Mouse (Mus musculus) forebrain, embryonic 15.5 days (tissue): ENCODE results near the gene Amigo3. TPM values are rescaled to one million over a fixed set of nuclear protein-coding genes. Genes with fewer than 3 reads are reported as not detected.
"Not testable (repeated sequence)": the region's sequence is repeated elsewhere in the genome, so short reads cannot be mapped to it uniquely, and the experiment has no call there.

ENCODE experiments used
- ATAC-seq: fragments of 200-750 bp; cut with Nextera tagmentation; replicated peaks from 2 replicates; pipeline ENCODE4 v1.8.0; 2017; ENCODE audit warnings: mild to moderate bottlenecking, moderate TSS enrichment, moderate library complexity
- H3K27ac ChIP-seq: fragments of 300-500 bp; sonication (generic); replicated peaks from 2 replicates; pipeline ENCODE4 v1.5.1; 2015; ENCODE audit warnings: mild to moderate bottlenecking, inconsistent platforms
- H3K27me3 ChIP-seq: fragments of 300-500 bp; sonication (generic); 2 replicates; pipeline ENCODE4 v1.6.1; 2015; ENCODE audit warnings: inconsistent platforms
- H3K36me3 ChIP-seq: fragments of 300-500 bp; sonication (generic); 2 replicates; pipeline ENCODE4 v1.6.1; 2015; ENCODE audit warnings: mild to moderate bottlenecking, inconsistent platforms
- H3K4me1 ChIP-seq: fragments of 300-500 bp; sonication (generic); 2 replicates; pipeline ENCODE4 v1.6.1; 2015; ENCODE audit warnings: inconsistent platforms
- H3K4me2 ChIP-seq: fragments of 300-500 bp; sonication (generic); replicated peaks from 2 replicates; pipeline ENCODE4 v1.6.1; 2015; ENCODE audit warnings: mild to moderate bottlenecking, inconsistent platforms
- H3K4me3 ChIP-seq: fragments of 300-500 bp; sonication (generic); 2 replicates; pipeline ENCODE4 v1.5.1; 2015; ENCODE audit warnings: mild to moderate bottlenecking, inconsistent platforms
- H3K9ac ChIP-seq: fragments of 300-500 bp; sonication (generic); replicated peaks from 2 replicates; pipeline ENCODE4 v1.6.1; 2015; ENCODE audit warnings: mild to moderate bottlenecking, inconsistent platforms
- H3K9me3 ChIP-seq: fragments of 300-500 bp; sonication (generic); 2 replicates; pipeline ENCODE4 v1.6.1; 2016; ENCODE audit warnings: inconsistent platforms
- WGBS: fragments of 180-500 bp; shearing (Covaris S2); methylation state at CpG from one replicate; pipeline ENCODE4 v1.1.7; 2015; ENCODE audit warnings: mixed read lengths; 5-methylcytosine and 5-hydroxymethylcytosine counted together
- polyA plus RNA-seq: library from polyadenylated mRNA; unstranded; fragments of >200 nt; fragmentation: Nextera tagmentation; extraction: Ambion mirVana; gene quantifications from 2 replicates; pipeline ENCODE4 v1.2.1, GENCODE M21; 2015

Amigo3 gene
- polyA plus RNA-seq, result 3.2 and 3.4 TPM in 2 replicates

GRCm38 (mm10) chr9:108052885-108053664 is at the start of gene Amigo3:
TSS of gene Amigo3 (plus strand) at chr9:108053159.
- H3K4me3 ChIP-seq, result no peak within 1 kb of the TSS

GRCm38 (mm10) chr9:108003531-108003890 is 49.4 kb upstream of the Amigo3 start:
- peaks cover 29% of the 10 kb centered on the region for H3K4me1 ChIP-seq
- no peaks in the 10 kb centered on the region for H3K36me3 ChIP-seq
- H3K9me3 ChIP-seq, result no peaks in the 10 kb centered on the region
- peak overlapping the region; percentile 93 for H3K27ac ChIP-seq
- peak overlapping the region; percentile 93 for H3K9ac ChIP-seq
- H3K4me3 ChIP-seq, result peak overlapping the region; percentile 66
- no peak for ATAC-seq
- peak overlapping the region; percentile 59 for H3K4me2 ChIP-seq
- WGBS, result 14% methylated on average over 8 of the region's 8 CpGs
- H3K27me3 ChIP-seq, result no peaks in the 10 kb centered on the region

More at GRCm38 (mm10) chr9:108052885-108053664, at the start of gene Amigo3:
- H3K36me3 ChIP-seq, result peaks cover 32% of the 10 kb centered on the region
- H3K27ac ChIP-seq, result no peak within 1 kb of the TSS
- ATAC-seq, result 0 out of 2 replicates have a peak, but pooled peaks have one; percentile 17
- no peaks in the 10 kb centered on the region for H3K27me3 ChIP-seq
- H3K4me1 ChIP-seq, result peaks cover 26% of the 10 kb centered on the region
- H3K9ac ChIP-seq, result no peak within 1 kb of the TSS
- WGBS, result 58% methylated on average over 20 of the region's 20 CpGs
- peak within 1 kb of the TSS; percentile 21; the same call in 1 of the 2 replicates for H3K4me2 ChIP-seq
- H3K9me3 ChIP-seq, result no peaks in the 10 kb centered on the region

- Histone ChIP-seq H3K27ac (no peak overlapping the region), H3K36me3 (no peaks in the 10 kb centered on the region), H3K9me3 (no peaks in the 10 kb centered on the region), H3K4me1 (peaks cover 22% of the 10 kb centered on the region), H3K4me2 (no peak overlapping the region), H3K9ac (no peak overlapping the region), H3K27me3 (no peaks in the 10 kb centered on the region), H3K4me3 (no peak overlapping the region)
- 91% methylated on average over 5 of the region's 5 CpGs for WGBS
- no peak for ATAC-seq
Observed at GRCm38 (mm10) chr9:108008041-108008440, 44.9 kb upstream of the Amigo3 start.

GRCm38 (mm10) chr9:108010385-108010784 is 42.6 kb upstream of the Amigo3 start:
- Histone ChIP-seq H3K4me2 (no peak overlapping the region), H3K36me3 (no peaks in the 10 kb centered on the region; the same call in 1 of the 2 replicates), H3K27me3 (no peaks in the 10 kb centered on the region), H3K9ac (no peak overlapping the region), H3K27ac (no peak overlapping the region), H3K4me1 (peaks cover 2% of the 10 kb centered on the region; the same call in 1 of the 2 replicates), H3K4me3 (no peak overlapping the region), H3K9me3 (no peaks in the 10 kb centered on the region)
- ATAC-seq, result no peak

- not testable (repeated sequence) for H3K27me3 ChIP-seq, H3K4me2 ChIP-seq, H3K27ac ChIP-seq, H3K9ac ChIP-seq, H3K4me1 ChIP-seq, H3K36me3 ChIP-seq, H3K9me3 ChIP-seq, ATAC-seq, H3K4me3 ChIP-seq
- WGBS, result 94% methylated on average over 2 of the region's 2 CpGs
Observed at GRCm38 (mm10) chr9:108013577-108013976, 39.4 kb upstream of the Amigo3 start.

GRCm38 (mm10) chr9:108017127-108017526 is 35.8 kb upstream of the Amigo3 start:
- H3K9ac ChIP-seq, result no peak overlapping the region
- H3K27ac ChIP-seq, result no peak overlapping the region
- no peak overlapping the region for H3K4me2 ChIP-seq
- H3K27me3 ChIP-seq, result no peaks in the 10 kb centered on the region
- 82% methylated on average over 3 of the region's 3 CpGs for WGBS
- H3K4me1 ChIP-seq, result 0 out of 2 replicates have a peak, but pooled peaks cover 3% of the 10 kb centered on the region
- H3K36me3 ChIP-seq, result no peaks in the 10 kb centered on the region; the same call in 1 of the 2 replicates
- no peak overlapping the region for H3K4me3 ChIP-seq
- H3K9me3 ChIP-seq, result no peaks in the 10 kb centered on the region
- no peak for ATAC-seq

- H3K4me3 ChIP-seq, result no peak overlapping the region
- H3K9me3 ChIP-seq, result no peaks in the 10 kb centered on the region
- no peak overlapping the region for H3K9ac ChIP-seq
- H3K27me3 ChIP-seq, result no peaks in the 10 kb centered on the region
- peaks cover 17% of the 10 kb centered on the region for H3K36me3 ChIP-seq
- no peak for ATAC-seq
- 92% methylated on average over 1 of the region's 1 CpGs for WGBS
- H3K4me1 ChIP-seq, result 0 out of 2 replicates have a peak, but pooled peaks cover 3% of the 10 kb centered on the region
- no peak overlapping the region for H3K27ac ChIP-seq
- no peak overlapping the region for H3K4me2 ChIP-seq
Observed at GRCm38 (mm10) chr9:108020741-108021140, 32.2 kb upstream of the Amigo3 start.

- WGBS, result 89% methylated on average over 3 of the region's 3 CpGs
- H3K36me3 ChIP-seq, result peaks cover 38% of the 10 kb centered on the region
Observed at GRCm38 (mm10) chr9:108023216-108023615, 29.7 kb upstream of the Amigo3 start.

GRCm38 (mm10) chr9:108026584-108026983 is 26.4 kb upstream of the Amigo3 start:
- Histone ChIP-seq H3K36me3 (peaks cover 50% of the 10 kb centered on the region), H3K9me3 (no peaks in the 10 kb centered on the region), H3K4me1 (no peaks in the 10 kb centered on the region), H3K27me3 (no peaks in the 10 kb centered on the region), H3K4me3 (no peak overlapping the region), H3K9ac (no peak overlapping the region), H3K27ac (no peak overlapping the region), H3K4me2 (no peak overlapping the region)
- no peak for ATAC-seq
- 93% methylated on average over 3 of the region's 3 CpGs for WGBS

More at GRCm38 (mm10) chr9:108023216-108023615, 29.7 kb upstream of the Amigo3 start:
- Histone ChIP-seq H3K4me2 (no peak overlapping the region), H3K9ac (no peak overlapping the region), H3K27me3 (no peaks in the 10 kb centered on the region), H3K9me3 (no peaks in the 10 kb centered on the region), H3K4me1 (0 out of 2 replicates have a peak, but pooled peaks cover 3% of the 10 kb centered on the region), H3K4me3 (no peak overlapping the region), H3K27ac (no peak overlapping the region)
- ATAC-seq, result no peak

- H3K36me3 ChIP-seq, result peaks cover 58% of the 10 kb centered on the region
Observed at GRCm38 (mm10) chr9:108027867-108028266, 25.1 kb upstream of the Amigo3 start.

GRCm38 (mm10) chr9:108032126-108032525 is 20.8 kb upstream of the Amigo3 start:
- H3K9me3 ChIP-seq, result no peaks in the 10 kb centered on the region
- peaks cover 53% of the 10 kb centered on the region for H3K36me3 ChIP-seq
- 90% methylated on average over 5 of the region's 5 CpGs for WGBS

More at GRCm38 (mm10) chr9:108027867-108028266, 25.1 kb upstream of the Amigo3 start:
- WGBS, result 97% methylated on average over 3 of the region's 3 CpGs
- no peak for ATAC-seq
- Histone ChIP-seq H3K9ac (no peak overlapping the region), H3K4me2 (no peak overlapping the region), H3K27ac (no peak overlapping the region), H3K4me1 (no peaks in the 10 kb centered on the region), H3K4me3 (no peak overlapping the region), H3K9me3 (no peaks in the 10 kb centered on the region), H3K27me3 (no peaks in the 10 kb centered on the region)

GRCm38 (mm10) chr9:108035331-108036156 is 17.4 kb upstream of the Amigo3 start:
- no peaks in the 10 kb centered on the region for H3K4me1 ChIP-seq
- H3K27ac ChIP-seq, result no peak overlapping the region
- H3K27me3 ChIP-seq, result no peaks in the 10 kb centered on the region
- peaks cover 49% of the 10 kb centered on the region for H3K36me3 ChIP-seq
- H3K4me3 ChIP-seq, result no peak overlapping the region
- WGBS, result 95% methylated on average over 2 of the region's 2 CpGs
- no peaks in the 10 kb centered on the region for H3K9me3 ChIP-seq
- no peak for ATAC-seq
- H3K4me2 ChIP-seq, result no peak overlapping the region
- H3K9ac ChIP-seq, result no peak overlapping the region

More at GRCm38 (mm10) chr9:108032126-108032525, 20.8 kb upstream of the Amigo3 start:
- H3K9ac ChIP-seq, result no peak overlapping the region
- H3K27ac ChIP-seq, result no peak overlapping the region
- no peak overlapping the region for H3K4me2 ChIP-seq
- no peaks in the 10 kb centered on the region for H3K27me3 ChIP-seq
- no peak overlapping the region for H3K4me3 ChIP-seq
- ATAC-seq, result no peak
- H3K4me1 ChIP-seq, result no peaks in the 10 kb centered on the region
